Mouse (Mus musculus): ENCODE results near the gene Cckar. TPM values are rescaled to one million over a fixed set of nuclear protein-coding genes. Genes with fewer than 3 reads are reported as not detected.

Gene Cckar
- total RNA-seq (2021), result not detected
- long read RNA-seq, experiment 1, result 0 reads
- long read RNA-seq, experiment 2, result 0 reads

DNA sequence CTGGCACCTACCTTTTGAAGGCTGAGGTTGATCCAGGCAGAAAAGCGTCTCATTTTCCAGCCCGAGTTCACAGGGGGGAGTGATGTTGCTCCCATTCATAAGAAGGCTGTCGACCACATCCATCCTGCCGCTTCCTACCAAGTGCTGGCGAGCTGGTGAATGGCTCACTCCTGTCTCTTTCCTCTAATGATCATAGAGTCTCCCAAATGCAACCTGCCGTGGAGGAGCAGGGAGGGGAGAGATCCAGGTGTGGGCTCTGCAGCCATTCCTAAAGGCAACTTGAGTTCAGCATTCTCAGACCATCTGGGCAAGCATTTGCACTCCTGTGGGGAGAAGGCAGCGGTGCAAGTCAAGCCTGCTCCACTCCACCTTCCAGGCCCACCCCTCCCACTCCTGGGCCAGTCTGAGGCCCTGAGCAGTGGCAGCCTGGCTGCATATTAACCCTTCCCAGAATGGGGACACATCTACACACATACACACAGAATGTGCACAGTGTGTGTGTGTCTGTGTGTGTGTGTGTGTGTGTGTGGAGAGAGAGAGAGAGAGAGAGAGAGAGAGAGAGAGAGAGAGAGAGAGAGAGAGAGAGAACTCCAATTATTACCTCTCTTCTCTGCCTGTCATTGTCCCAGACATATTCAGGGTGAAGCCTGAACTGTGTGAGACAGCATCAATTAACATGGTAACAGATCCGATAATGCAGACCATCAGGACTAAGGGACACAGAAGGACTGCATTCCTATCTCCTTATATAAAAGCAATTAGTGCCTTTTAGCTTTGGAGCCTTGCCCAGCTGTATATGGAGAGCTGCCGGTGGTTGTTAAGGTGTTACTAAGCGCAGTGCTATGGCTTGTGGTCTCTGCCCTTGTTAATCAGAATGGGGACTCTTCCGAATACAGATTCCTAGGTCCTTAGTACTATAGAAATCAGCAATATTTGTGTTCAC, at the start of gene Cckar:
Cckar (minus strand) TSS at position 471 of the 943 bp plus-strand sequence.
- no peak within 1 kb of the TSS for H3K27ac ChIP-seq
- no peak within 1 kb of the TSS for H3K4me3 ChIP-seq
- intact Hi-C loops (cut with DNase I), result no loop called here
- DNase-seq, result no peak
- no peak for TF ChIP-seq CTCF (IDR thresholded peaks at IDR 0.05)

- Histone ChIP-seq H3K27ac (no peak overlapping the region), H3K4me3 (no peak overlapping the region)
- no peak for TF ChIP-seq CTCF (IDR thresholded peaks at IDR 0.05)
- DNase-seq, result no peak
- intact Hi-C loops (cut with DNase I), result no loop called here
These were observed 36.6 kb upstream of the Cckar start for GRCm38 (mm10) chr5:53744061-53744460.

GRCm38 (mm10) chr5:53732933-53733332, 25.4 kb upstream of the Cckar start:
- intact Hi-C loops (cut with DNase I), result no loop called here
- TF ChIP-seq CTCF (IDR thresholded peaks at IDR 0.05), result no peak
- no peak for DNase-seq
- Histone ChIP-seq H3K27ac (no peak overlapping the region), H3K4me3 (no peak overlapping the region)

- Histone ChIP-seq H3K4me3 (no peak overlapping the region), H3K27ac (no peak overlapping the region)
- intact Hi-C loops (cut with DNase I), result no loop called here
- DNase-seq, result no peak
- TF ChIP-seq CTCF (IDR thresholded peaks at IDR 0.05), result no peak
These were observed 20.1 kb upstream of the Cckar start for GRCm38 (mm10) chr5:53727606-53728005.

DNA sequence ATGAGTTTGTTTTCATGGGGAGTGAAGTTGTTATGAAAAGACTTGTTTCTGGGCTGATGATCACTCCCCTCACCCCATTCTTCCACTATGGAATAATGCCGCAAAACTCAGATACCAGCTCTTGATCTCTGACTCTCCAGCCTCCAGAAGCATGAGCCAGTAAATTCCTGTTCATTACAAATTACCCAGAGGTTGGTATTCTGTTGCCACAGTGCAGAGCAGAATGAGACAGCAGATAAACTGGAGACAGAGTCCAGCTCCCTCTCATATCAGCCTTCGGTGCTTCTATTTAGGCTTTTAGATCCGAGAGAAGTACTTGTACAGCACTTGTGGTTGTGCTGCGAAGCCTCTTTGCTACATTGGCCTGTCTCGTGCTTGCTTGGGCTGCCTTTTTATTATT, 18.5 kb upstream of the Cckar start:
- H3K27ac ChIP-seq, result no peak overlapping the region
- H3K4me3 ChIP-seq, result no peak overlapping the region
- no peak for TF ChIP-seq CTCF (IDR thresholded peaks at IDR 0.05)
- intact Hi-C loops (cut with DNase I), result no loop called here
- DNase-seq, result no peak

- no peak for TF ChIP-seq CTCF (IDR thresholded peaks at IDR 0.05)
- no peak for DNase-seq
- no peak overlapping the region for H3K4me3 ChIP-seq
- intact Hi-C loops (cut with DNase I), result no loop called here
- H3K27ac ChIP-seq, result no peak overlapping the region
These were observed 9.0 kb upstream of the Cckar start for GRCm38 (mm10) chr5:53716462-53716861.

DNA sequence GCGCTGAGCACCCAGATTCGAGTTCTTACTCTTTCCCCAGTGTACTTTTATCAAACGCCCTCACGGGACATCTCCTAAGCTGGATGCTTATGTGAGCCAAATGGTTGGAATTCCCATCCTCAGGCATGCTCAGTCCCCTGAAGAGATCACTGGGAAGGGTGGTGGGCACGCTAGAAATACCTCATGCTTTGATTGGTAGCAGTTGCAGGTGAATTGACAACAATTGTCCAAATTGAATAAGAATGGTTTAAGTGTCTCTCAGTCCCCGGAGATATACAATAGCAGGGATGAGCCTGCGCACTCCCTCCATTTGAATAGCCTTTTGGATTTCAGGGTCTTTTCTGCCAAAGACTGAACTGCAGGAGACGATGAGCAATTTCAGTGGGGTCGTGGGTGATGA, 3.8 kb upstream of the Cckar start:
- no peak for DNase-seq
- intact Hi-C loops (cut with DNase I), result no loop called here
- Histone ChIP-seq H3K4me3 (no peak overlapping the region), H3K27ac (no peak overlapping the region)
- TF ChIP-seq CTCF (IDR thresholded peaks at IDR 0.05), result no peak

GRCm38 (mm10) chr5:53708191-53708590, 686 bp upstream of the Cckar start:
- intact Hi-C loops (cut with DNase I), result no loop called here
- no peak for DNase-seq
- Histone ChIP-seq H3K27ac (no peak overlapping the region), H3K4me3 (no peak overlapping the region)
- TF ChIP-seq CTCF (IDR thresholded peaks at IDR 0.05), result no peak

DNA sequence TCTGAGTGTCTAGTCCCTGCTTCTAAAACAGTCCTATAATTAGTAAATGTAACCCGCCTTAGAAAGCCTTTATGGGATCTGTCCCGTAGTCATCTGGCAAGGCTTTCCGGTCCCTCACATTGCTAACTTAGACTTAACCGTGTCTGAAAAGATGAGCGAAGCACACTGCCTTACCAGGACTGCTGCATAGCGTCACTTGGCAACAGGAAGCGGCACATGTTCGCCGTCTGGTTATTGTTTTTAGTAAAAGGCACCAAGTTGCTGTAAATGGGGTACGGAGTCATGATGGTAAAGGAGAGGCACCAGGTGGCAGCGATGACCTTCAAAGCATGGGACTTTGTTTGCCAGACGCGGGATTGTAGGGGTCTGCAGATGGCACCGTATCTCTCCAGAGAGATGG, 4.8 kb downstream of the Cckar start:
- no peak for TF ChIP-seq CTCF (IDR thresholded peaks at IDR 0.05)
- intact Hi-C loops (cut with DNase I), result no loop called here
- H3K27ac ChIP-seq, result no peak overlapping the region
- DNase-seq, result no peak
- no peak overlapping the region for H3K4me3 ChIP-seq

DNA sequence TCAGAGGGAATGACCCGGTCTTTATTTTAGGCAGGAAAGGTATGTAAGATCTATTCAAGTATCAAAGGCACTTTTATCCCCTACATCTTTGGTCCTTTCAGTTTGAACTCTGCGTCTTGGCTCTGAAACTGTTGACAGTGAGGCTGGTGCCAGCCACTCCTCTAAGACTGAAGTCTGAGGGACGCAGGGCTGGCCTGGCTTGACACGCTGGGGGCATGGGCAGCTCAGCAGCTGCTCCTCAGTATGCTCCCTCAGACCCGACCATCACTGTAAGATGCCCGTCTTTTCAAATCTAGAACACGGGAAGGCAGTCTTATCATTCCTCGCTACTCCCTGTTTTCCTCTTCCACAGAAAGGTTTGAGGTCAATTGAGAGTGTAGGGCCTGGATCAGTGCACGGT, 9.7 kb downstream of the Cckar start:
- TF ChIP-seq CTCF (IDR thresholded peaks at IDR 0.05), result no peak
- no peak for DNase-seq

DNA sequence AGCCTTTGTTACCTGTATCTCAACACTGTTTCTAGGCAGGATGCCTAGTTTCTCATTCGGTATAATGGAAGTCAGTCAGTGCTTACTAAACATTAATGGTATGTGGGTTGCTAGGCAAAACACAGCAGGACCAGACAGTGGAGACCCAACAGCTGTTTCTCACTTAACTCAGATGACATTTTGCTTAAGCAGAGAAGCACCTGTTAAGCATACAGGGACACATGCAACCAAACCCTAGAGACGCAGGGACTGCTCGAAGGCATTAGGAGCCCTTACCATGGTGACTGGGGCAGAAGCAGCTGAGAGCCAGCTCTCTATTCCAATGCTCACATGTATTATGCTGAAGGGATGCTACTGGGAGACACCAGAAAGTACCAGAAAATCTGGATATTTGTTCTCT, 10.8 kb downstream of the Cckar start:
- DNase-seq, result no peak
- H3K27ac ChIP-seq, result no peak overlapping the region
- no peak for TF ChIP-seq CTCF (IDR thresholded peaks at IDR 0.05)
- H3K4me3 ChIP-seq, result no peak overlapping the region
- intact Hi-C loops (cut with DNase I), result no loop called here

More for the DNA sequence above, 9.7 kb downstream of the Cckar start:
- H3K4me3 ChIP-seq, result no peak overlapping the region
- intact Hi-C loops (cut with DNase I), result no loop called here
- H3K27ac ChIP-seq, result no peak overlapping the region

GRCm38 (mm10) chr5:53692662-53693061, 14.8 kb downstream of the Cckar start:
- DNase-seq, result no peak
- TF ChIP-seq CTCF (IDR thresholded peaks at IDR 0.05), result peak; percentile 5; the same call in 1 of the 2 replicates

GRCm38 (mm10) chr5:53692100-53692499, 15.4 kb downstream of the Cckar start:
- intact Hi-C loops (cut with DNase I), result no loop called here
- H3K27ac ChIP-seq, result no peak overlapping the region
- TF ChIP-seq CTCF (IDR thresholded peaks at IDR 0.05), result no peak
- DNase-seq, result no peak
- H3K4me3 ChIP-seq, result no peak overlapping the region

More at GRCm38 (mm10) chr5:53692662-53693061, 14.8 kb downstream of the Cckar start:
- Histone ChIP-seq H3K27ac (no peak overlapping the region), H3K4me3 (no peak overlapping the region)
- intact Hi-C loops (cut with DNase I), result no loop called here

DNA sequence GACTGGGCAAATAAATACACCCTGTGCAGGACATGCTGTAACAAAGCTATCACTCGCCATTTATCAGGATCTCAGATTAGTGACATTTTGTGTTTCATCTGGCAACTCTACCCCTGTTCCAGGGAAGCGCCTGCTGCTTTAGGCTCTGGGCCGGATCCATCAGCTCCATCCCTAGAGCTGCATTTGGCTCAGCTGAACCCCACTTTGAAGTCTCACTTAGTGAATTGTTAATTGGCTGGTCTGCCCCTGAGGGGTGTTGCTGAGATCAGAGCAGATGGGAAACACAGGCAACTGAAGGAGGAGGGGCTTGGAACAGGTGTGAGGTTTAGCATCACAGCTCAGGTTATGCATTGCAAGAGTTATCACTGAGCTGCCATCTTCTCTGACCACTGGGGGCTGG, 15.9 kb downstream of the Cckar start:
- intact Hi-C loops (cut with DNase I), result no loop called here
- Histone ChIP-seq H3K27ac (no peak overlapping the region), H3K4me3 (no peak overlapping the region)
- DNase-seq, result no peak
- TF ChIP-seq CTCF (IDR thresholded peaks at IDR 0.05), result no peak
